In genomic region chr4:34887295-34887694, GRCm38 (mm10) we compare ENCODE assay signal across 8 mouse cellular contexts. TPM values are rescaled to one million over a fixed set of nuclear protein-coding genes. Genes with fewer than 3 reads are reported as not detected.
DNase-seq lines count a peak whose midpoint lies in the region; ATAC-seq and TF ChIP-seq lines count a peak whose summit lies in the region.

No protein-coding gene starts in this region.

- 17% methylated on average over 7 of the region's 7 CpGs for WGBS in kidney, embryonic 15.5 days
- WGBS in hindbrain, embryonic 14.5 days: 10% methylated on average over 7 of the region's 7 CpGs
- WGBS in midbrain, embryonic 15.5 days: 10% methylated on average over 7 of the region's 7 CpGs

- ATAC-seq in kidney, embryonic 15.5 days (replicated peaks; ENCODE audit: low FRiP score): no peak
- ATAC-seq in hindbrain, embryonic 14.5 days (ENCODE audit: low FRiP score): no peak
- ATAC-seq in midbrain, embryonic 15.5 days (replicated peaks): no peak
- ATAC-seq in cerebellum, adult (ENCODE audit: insufficient number of reproducible peaks, low FRiP score, low TSS enrichment): no peak

- peak overlapping the region; percentile 76 for H3K9ac ChIP-seq in kidney, embryonic 15.5 days
- H3K9ac ChIP-seq in hindbrain, embryonic 14.5 days: peak overlapping the region; percentile 92
- peak overlapping the region; percentile 80; the same call in 1 of the 2 replicates for H3K9ac ChIP-seq in midbrain, embryonic 15.5 days

- DNase-seq in kidney, postnatal 25 days: no peak
- DNase-seq in hindbrain, embryonic 14.5 days (ENCODE audit: low spot score): no peak
- DNase-seq in thymus, postnatal 4 days: no peak
- no peak for DNase-seq in spleen, postnatal 4 days (ENCODE audit: low spot score in 2 of 2)

- peak overlapping the region; percentile 94; the same call in 1 of the 2 replicates for H3K27ac ChIP-seq in kidney, embryonic 15.5 days
- peak overlapping the region; percentile 73; the same call in 1 of the 2 replicates for H3K27ac ChIP-seq in bone marrow macrophage, adult 2 months (ENCODE audit: insufficient read depth, low read depth, low read length)
- peak overlapping the region; percentile 92 for H3K27ac ChIP-seq in hindbrain, embryonic 14.5 days
- peak overlapping the region; percentile 96 for H3K27ac ChIP-seq in midbrain, embryonic 15.5 days

- no peak for TF ChIP-seq POLR2A in bone marrow macrophage, adult 2 months (IDR thresholded peaks at IDR 0.05; ENCODE audit: borderline replicate concordance, low read depth, low read length)

- no peak for TF ChIP-seq CTCF in bone marrow macrophage, adult 2 months (IDR thresholded peaks at IDR 0.05; ENCODE audit: low read depth, low read length)

- peaks cover 16% of the 10 kb centered on the region for H3K4me1 ChIP-seq in kidney, embryonic 15.5 days
- peaks cover 8% of the 10 kb centered on the region for H3K4me1 ChIP-seq in bone marrow macrophage, adult 2 months (ENCODE audit: control insufficient read depth, insufficient read depth, low read length)
- peaks cover 17% of the 10 kb centered on the region for H3K4me1 ChIP-seq in hindbrain, embryonic 14.5 days (replicated peaks; ENCODE audit: control insufficient read depth, insufficient read depth, low read length)
- peaks cover 17% of the 10 kb centered on the region for H3K4me1 ChIP-seq in midbrain, embryonic 15.5 days

- H3K36me3 ChIP-seq in kidney, embryonic 15.5 days: no peaks in the 10 kb centered on the region
- H3K36me3 ChIP-seq in hindbrain, embryonic 14.5 days (replicated peaks; ENCODE audit: control insufficient read depth, insufficient read depth): no peaks in the 10 kb centered on the region
- H3K36me3 ChIP-seq in midbrain, embryonic 15.5 days (replicated peaks): no peaks in the 10 kb centered on the region

- peak overlapping the region; percentile 93 for H3K4me2 ChIP-seq in kidney, embryonic 15.5 days
- H3K4me2 ChIP-seq in hindbrain, embryonic 14.5 days (replicated peaks): peak overlapping the region; percentile 87
- peak overlapping the region; percentile 86 for H3K4me2 ChIP-seq in midbrain, embryonic 15.5 days

- H3K4me3 ChIP-seq in kidney, embryonic 15.5 days (replicated peaks): peak overlapping the region; percentile 84
- H3K4me3 ChIP-seq in bone marrow macrophage, adult 2 months (ENCODE audit: insufficient read depth, low read length): peak overlapping the region; percentile 77
- peak overlapping the region; percentile 81 for H3K4me3 ChIP-seq in hindbrain, embryonic 14.5 days (replicated peaks; ENCODE audit: low read length)
- H3K4me3 ChIP-seq in midbrain, embryonic 15.5 days: peak overlapping the region; percentile 72

- no peaks in the 10 kb centered on the region for H3K9me3 ChIP-seq in kidney, embryonic 15.5 days (replicated peaks)
- H3K9me3 ChIP-seq in hindbrain, embryonic 14.5 days (ENCODE audit: control insufficient read depth, low read length): no peaks in the 10 kb centered on the region
- no peaks in the 10 kb centered on the region for H3K9me3 ChIP-seq in midbrain, embryonic 15.5 days

- peaks cover 37% of the 10 kb centered on the region for H3K27me3 ChIP-seq in kidney, embryonic 15.5 days
- peaks cover 28% of the 10 kb centered on the region; the same call in 1 of the 2 replicates for H3K27me3 ChIP-seq in hindbrain, embryonic 14.5 days (ENCODE audit: control insufficient read depth, insufficient read depth, low read length)
- H3K27me3 ChIP-seq in midbrain, embryonic 15.5 days (replicated peaks): peaks cover 13% of the 10 kb centered on the region

RNA-seq across cellular contexts. Expression of gene Zfp292, which starts 4.5 kb away (rescaled TPM):
- 17.8 and 18.5 TPM in 2 replicates for polyA plus RNA-seq in kidney, embryonic 15.5 days (2015; fragmentation: Nextera tagmentation; extraction: Ambion mirVana)
- polyA plus RNA-seq in bone marrow macrophage, adult 2 months (2012; ENCODE audit: insufficient read depth, insufficient read length, missing spikeins): 13.9 and 14.8 TPM in 2 replicates
- 34.8 and 36.5 TPM in 2 replicates for polyA plus RNA-seq in hindbrain, embryonic 14.5 days (2014; fragmentation: Nextera tagmentation; extraction: Ambion mirVana)
- 31.0 and 33.0 TPM in 2 replicates for polyA plus RNA-seq in midbrain, embryonic 15.5 days (2015; fragmentation: Nextera tagmentation; extraction: Ambion mirVana)

RNA-seq across cellular contexts. Expression of gene Cga, which starts 6.3 kb away (rescaled TPM):
- not detected in 2 replicates for polyA plus RNA-seq in kidney, embryonic 15.5 days (2015; fragmentation: Nextera tagmentation; extraction: Ambion mirVana)
- polyA plus RNA-seq in bone marrow macrophage, adult 2 months (2012; ENCODE audit: insufficient read depth, insufficient read length, missing spikeins): not detected in 2 replicates
- polyA plus RNA-seq in hindbrain, embryonic 14.5 days (2014; fragmentation: Nextera tagmentation; extraction: Ambion mirVana): not detected in 2 replicates
- not detected in 2 replicates for polyA plus RNA-seq in midbrain, embryonic 15.5 days (2015; fragmentation: Nextera tagmentation; extraction: Ambion mirVana)
